Comparison of ENCODE assay signal across 8 mouse cellular contexts in genomic region chr2:26603720-26604671, GRCm38 (mm10). TPM values are rescaled to one million over a fixed set of nuclear protein-coding genes. Genes with fewer than 3 reads are reported as not detected.
DNase-seq lines count a peak whose midpoint lies in the region; ATAC-seq lines count a peak whose summit lies in the region.

TSS of gene Agpat2 (minus strand) at chr2:26604417.

- no peaks in the 10 kb centered on the region for H3K27me3 ChIP-seq in embryonic facial prominence, embryonic 14.5 days (replicated peaks; ENCODE audit: control insufficient read depth, insufficient read depth, low read length)
- no peaks in the 10 kb centered on the region for H3K27me3 ChIP-seq in heart, embryonic 13.5 days (replicated peaks)
- H3K27me3 ChIP-seq in kidney, embryonic 16.5 days (ENCODE audit: insufficient read depth, low read length) = no peaks in the 10 kb centered on the region
- H3K27me3 ChIP-seq in lung, embryonic 15.5 days = no peaks in the 10 kb centered on the region
- peaks cover 40% of the 10 kb centered on the region for H3K27me3 ChIP-seq in neural tube, embryonic 15.5 days (replicated peaks)

- H3K36me3 ChIP-seq in embryonic facial prominence, embryonic 14.5 days (ENCODE audit: control insufficient read depth, insufficient read depth, low read length) = no peaks in the 10 kb centered on the region
- no peaks in the 10 kb centered on the region for H3K36me3 ChIP-seq in heart, embryonic 13.5 days
- H3K36me3 ChIP-seq in kidney, embryonic 16.5 days (ENCODE audit: insufficient read depth, low read length) = no peaks in the 10 kb centered on the region
- H3K36me3 ChIP-seq in lung, embryonic 15.5 days = no peaks in the 10 kb centered on the region
- H3K36me3 ChIP-seq in neural tube, embryonic 15.5 days = no peaks in the 10 kb centered on the region

- H3K4me1 ChIP-seq in embryonic facial prominence, embryonic 14.5 days (ENCODE audit: control insufficient read depth, insufficient read depth, low read length) = peaks cover 8% of the 10 kb centered on the region
- peaks cover 34% of the 10 kb centered on the region for H3K4me1 ChIP-seq in heart, embryonic 13.5 days
- H3K4me1 ChIP-seq in kidney, embryonic 16.5 days (ENCODE audit: insufficient read depth, low read length) = peaks cover 25% of the 10 kb centered on the region
- H3K4me1 ChIP-seq in lung, embryonic 15.5 days = peaks cover 33% of the 10 kb centered on the region
- H3K4me1 ChIP-seq in neural tube, embryonic 15.5 days = peaks cover 22% of the 10 kb centered on the region

- peak; percentile 89 for ATAC-seq in embryonic facial prominence, embryonic 14.5 days (ENCODE audit: low read depth)
- ATAC-seq in heart, embryonic 13.5 days (ENCODE audit: extremely low read depth, insufficient number of reproducible peaks, low FRiP score, low TSS enrichment) = peak; percentile 56
- peak; percentile 90 for ATAC-seq in kidney, embryonic 16.5 days (ENCODE audit: low FRiP score, low TSS enrichment)
- peak; percentile 84 for ATAC-seq in lung, embryonic 15.5 days (ENCODE audit: borderline replicate concordance, extremely low read depth, low FRiP score, low TSS enrichment)
- peak; percentile 68 for ATAC-seq in neural tube, embryonic 15.5 days (ENCODE audit: low FRiP score)

- 2% methylated on average over 31 of the region's 103 CpGs for WGBS in embryonic facial prominence, embryonic 14.5 days
- under 1% methylated on average over 95 of the region's 103 CpGs for WGBS in heart, embryonic 13.5 days
- under 1% methylated on average over 97 of the region's 103 CpGs for WGBS in kidney, embryonic 16.5 days
- under 1% methylated on average over 83 of the region's 103 CpGs for WGBS in lung, embryonic 15.5 days
- under 1% methylated on average over 78 of the region's 103 CpGs for WGBS in neural tube, embryonic 15.5 days

- H3K9me3 ChIP-seq in embryonic facial prominence, embryonic 14.5 days (ENCODE audit: control insufficient read depth, low read length) = no peaks in the 10 kb centered on the region
- no peaks in the 10 kb centered on the region for H3K9me3 ChIP-seq in heart, embryonic 13.5 days
- no peaks in the 10 kb centered on the region for H3K9me3 ChIP-seq in kidney, embryonic 16.5 days (ENCODE audit: low read length)
- H3K9me3 ChIP-seq in lung, embryonic 15.5 days = no peaks in the 10 kb centered on the region
- no peaks in the 10 kb centered on the region for H3K9me3 ChIP-seq in neural tube, embryonic 15.5 days (replicated peaks)

- H3K4me3 ChIP-seq in embryonic facial prominence, embryonic 14.5 days (ENCODE audit: low read depth, low read length) = peak within 1 kb of the TSS; percentile 76
- peak within 1 kb of the TSS; percentile 76 for H3K4me3 ChIP-seq in heart, embryonic 13.5 days
- H3K4me3 ChIP-seq in kidney, embryonic 16.5 days (ENCODE audit: low read length) = peak within 1 kb of the TSS; percentile 71
- H3K4me3 ChIP-seq in lung, embryonic 15.5 days = peak within 1 kb of the TSS; percentile 71
- H3K4me3 ChIP-seq in neural tube, embryonic 15.5 days (replicated peaks) = peak within 1 kb of the TSS; percentile 56

- peak within 1 kb of the TSS; percentile 67 for H3K27ac ChIP-seq in embryonic facial prominence, embryonic 14.5 days (replicated peaks; ENCODE audit: low read depth, low read length)
- peak within 1 kb of the TSS; percentile 78 for H3K27ac ChIP-seq in heart, embryonic 13.5 days (replicated peaks)
- H3K27ac ChIP-seq in kidney, embryonic 16.5 days (ENCODE audit: low read length) = peak within 1 kb of the TSS; percentile 86
- H3K27ac ChIP-seq in lung, embryonic 15.5 days = peak within 1 kb of the TSS; percentile 93
- H3K27ac ChIP-seq in neural tube, embryonic 15.5 days (replicated peaks) = no peak within 1 kb of the TSS

- H3K9ac ChIP-seq in embryonic facial prominence, embryonic 14.5 days (ENCODE audit: low read depth, low read length) = peak within 1 kb of the TSS; percentile 82
- peak within 1 kb of the TSS; percentile 90 for H3K9ac ChIP-seq in heart, embryonic 13.5 days
- H3K9ac ChIP-seq in kidney, embryonic 16.5 days (replicated peaks; ENCODE audit: low read length) = peak within 1 kb of the TSS; percentile 83
- peak within 1 kb of the TSS; percentile 81 for H3K9ac ChIP-seq in lung, embryonic 15.5 days
- H3K9ac ChIP-seq in neural tube, embryonic 15.5 days (replicated peaks) = peak within 1 kb of the TSS; percentile 61

- peak within 1 kb of the TSS; percentile 86 for H3K4me2 ChIP-seq in embryonic facial prominence, embryonic 14.5 days (ENCODE audit: low read depth, low read length)
- H3K4me2 ChIP-seq in heart, embryonic 13.5 days = peak within 1 kb of the TSS; percentile 90
- H3K4me2 ChIP-seq in kidney, embryonic 16.5 days (replicated peaks; ENCODE audit: low read depth, low read length) = peak within 1 kb of the TSS; percentile 88
- peak within 1 kb of the TSS; percentile 73 for H3K4me2 ChIP-seq in lung, embryonic 15.5 days
- peak within 1 kb of the TSS; percentile 82 for H3K4me2 ChIP-seq in neural tube, embryonic 15.5 days

- DNase-seq in urinary bladder, adult 18-20 months (ENCODE audit: low spot score in 2 of 2) = peak; percentile 78 to 80
- DNase-seq in urinary bladder, postnatal 10 days (ENCODE audit: low spot score) = no peak
- DNase-seq in embryonic facial prominence, embryonic 14.5 days (ENCODE audit: low spot score) = peak; percentile 84
- peak; percentile 88 for DNase-seq in thymus, postnatal 14 days

RNA-seq across cellular contexts. Expression of gene Agpat2, which starts in this region (rescaled TPM):
- 25.1 and 26.7 TPM in 2 replicates for polyA plus RNA-seq in embryonic facial prominence, embryonic 14.5 days (2014; fragmentation: Nextera tagmentation; extraction: Ambion mirVana)
- polyA plus RNA-seq in heart, embryonic 13.5 days (2015; fragmentation: Nextera tagmentation; extraction: Ambion mirVana) = 21.8 and 23.2 TPM in 2 replicates
- polyA plus RNA-seq in kidney, embryonic 16.5 days (2015; fragmentation: Nextera tagmentation; extraction: Ambion mirVana) = 53.0 and 57.0 TPM in 2 replicates
- 39.1 and 41.1 TPM in 2 replicates for polyA plus RNA-seq in lung, embryonic 15.5 days (2015; fragmentation: Nextera tagmentation; extraction: Ambion mirVana)
- 5.5 and 13.6 TPM in 2 replicates for polyA plus RNA-seq in neural tube, embryonic 15.5 days (2015; fragmentation: Nextera tagmentation; extraction: Ambion mirVana)
